Mouse (Mus musculus) naive thymus-derived CD4-positive, alpha-beta T cell, adult 2 months (primary cell): ENCODE measurements around the gene Foxm1.

Source experiments
- DNase-seq: peaks from one replicate; pipeline ENCODE4 v3.0.0-alpha.2; 2011; ENCODE audit warnings: low read depth

Foxm1 gene

GRCm38 (mm10) chr6:128425046-128425445 lies 62.3 kb downstream of the Foxm1 start:
- no peak for DNase-seq
